Mouse (Mus musculus) small intestine, adult 2 months (tissue): ENCODE results near the gene Rab6b.

Experiments used
- CTCF ChIP-seq: fragments of 200-500 bp; IDR thresholded peaks from 2 replicates; pipeline ENCODE4 v1.5.1; 2012; ENCODE audit warnings: low read depth, mild to moderate bottlenecking, control low read depth, inconsistent platforms, low read length, moderate library complexity, mixed read lengths; ENCODE audit not compliant: insufficient replicate concordance, insufficient read length; ENCODE audit errors: extremely low read depth
- POLR2A ChIP-seq: fragments of 200-500 bp; IDR thresholded peaks from 2 replicates; pipeline ENCODE4 v1.6.1; 2012; ENCODE audit warnings: low read depth, mild to moderate bottlenecking, control low read depth, inconsistent platforms, low read length, moderate library complexity

GRCm38 (mm10) chr9:103232232-103233005, 120.8 kb downstream of the Rab6b start:
- TF ChIP-seq CTCF (no peak), POLR2A (no peak)
